Mouse (Mus musculus) heart, embryonic 11.5 days (tissue): Measurements from ENCODE around the gene Ptdss2. TPM values are rescaled to one million over a fixed set of nuclear protein-coding genes. Genes with fewer than 3 reads are reported as not detected.

Source experiments
- ATAC-seq: fragments of 200-750 bp; cut with Nextera tagmentation; replicated peaks from 2 replicates; pipeline ENCODE4 v1.8.0; 2017; ENCODE audit warnings: moderate library complexity; ENCODE audit not compliant: insufficient number of reproducible peaks, low FRiP score, low TSS enrichment
- H3K27ac ChIP-seq: fragments of 300-500 bp; sonication (generic); 2 replicates; pipeline ENCODE4 v1.5.1; 2014; ENCODE audit warnings: mild to moderate bottlenecking, low read depth, low read length
- H3K27me3 ChIP-seq: fragments of 300-500 bp; sonication (generic); 2 replicates; pipeline ENCODE4 v1.6.1; 2014; ENCODE audit warnings: mild to moderate bottlenecking, low read length, mixed read lengths; ENCODE audit not compliant: control insufficient read depth, insufficient read depth
- H3K36me3 ChIP-seq: fragments of 300-500 bp; sonication (generic); 2 replicates; pipeline ENCODE4 v1.6.1; 2014; ENCODE audit warnings: mild to moderate bottlenecking, low read length, moderate library complexity, mixed read lengths; ENCODE audit not compliant: control insufficient read depth, insufficient read depth
- H3K4me1 ChIP-seq: fragments of 300-500 bp; sonication (generic); 2 replicates; pipeline ENCODE4 v1.6.1; 2014; ENCODE audit warnings: low read length; ENCODE audit not compliant: control insufficient read depth, insufficient read depth
- H3K4me2 ChIP-seq: fragments of 300-500 bp; sonication (generic); 2 replicates; pipeline ENCODE4 v1.6.1; 2014; ENCODE audit warnings: mild to moderate bottlenecking, moderate library complexity
- H3K4me3 ChIP-seq: fragments of 300-500 bp; sonication (generic); 2 replicates; pipeline ENCODE4 v1.5.1; 2014; ENCODE audit warnings: low read depth, low read length
- H3K9ac ChIP-seq: fragments of 300-500 bp; sonication (generic); 2 replicates; pipeline ENCODE4 v1.6.1; 2014; ENCODE audit warnings: mild to moderate bottlenecking, low read depth, low read length, moderate library complexity
- H3K9me3 ChIP-seq: fragments of 300-500 bp; sonication (generic); replicated peaks from 2 replicates; pipeline ENCODE4 v1.6.1; 2016; ENCODE audit warnings: low read length; ENCODE audit not compliant: control insufficient read depth
- WGBS: fragments of 180-500 bp; shearing (Covaris S2); extraction: QIAGEN DNeasy Blood & Tissue Kit; methylation state at CpG from one replicate; pipeline ENCODE4 v1.1.7; 2014; ENCODE audit not compliant: insufficient replicate concordance; 5-methylcytosine and 5-hydroxymethylcytosine counted together
- polyA plus RNA-seq: library from polyadenylated mRNA; unstranded; fragments of >200 nt; fragmentation: Nextera tagmentation; extraction: Ambion mirVana; gene quantifications from 2 replicates; pipeline ENCODE4 v1.2.1, GENCODE M21; 2014

The Ptdss2 gene
- polyA plus RNA-seq = 65.0 and 71.2 TPM in 2 replicates

DNA sequence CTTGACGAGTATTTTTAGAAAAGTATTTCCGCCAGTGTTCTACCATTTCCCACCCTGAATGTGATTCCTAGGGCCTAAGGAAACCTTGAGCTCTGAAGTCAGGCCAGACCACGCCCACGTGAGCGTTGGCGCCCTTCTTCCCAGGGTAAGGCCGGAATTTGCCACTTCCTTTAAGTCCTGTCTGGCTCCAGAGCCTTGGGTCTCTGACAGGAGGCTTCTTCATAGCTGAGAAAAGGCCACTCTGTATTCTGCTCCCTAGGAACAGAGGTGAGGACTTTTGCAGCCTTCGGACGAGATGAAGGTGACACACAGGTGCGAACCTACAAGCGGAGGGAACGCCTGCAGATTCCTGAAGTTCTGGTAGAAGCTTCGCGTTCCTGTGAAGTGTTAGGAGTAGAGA is at the start of gene Ptdss2:
Gene Ptdss2, plus strand, starts transcription at position 138 of the 400 bp plus-strand sequence.
- Histone ChIP-seq H3K4me2 (peak within 1 kb of the TSS; percentile 73), H3K27ac (peak within 1 kb of the TSS; percentile 93), H3K4me3 (peak within 1 kb of the TSS; percentile 60), H3K27me3 (peaks cover 9% of the 10 kb centered on the region), H3K36me3 (no peaks in the 10 kb centered on the region), H3K9me3 (no peaks in the 10 kb centered on the region), H3K9ac (peak within 1 kb of the TSS; percentile 79), H3K4me1 (no peaks in the 10 kb centered on the region)
- 37% methylated on average over 14 of the region's 14 CpGs for WGBS
- ATAC-seq = no peak

DNA sequence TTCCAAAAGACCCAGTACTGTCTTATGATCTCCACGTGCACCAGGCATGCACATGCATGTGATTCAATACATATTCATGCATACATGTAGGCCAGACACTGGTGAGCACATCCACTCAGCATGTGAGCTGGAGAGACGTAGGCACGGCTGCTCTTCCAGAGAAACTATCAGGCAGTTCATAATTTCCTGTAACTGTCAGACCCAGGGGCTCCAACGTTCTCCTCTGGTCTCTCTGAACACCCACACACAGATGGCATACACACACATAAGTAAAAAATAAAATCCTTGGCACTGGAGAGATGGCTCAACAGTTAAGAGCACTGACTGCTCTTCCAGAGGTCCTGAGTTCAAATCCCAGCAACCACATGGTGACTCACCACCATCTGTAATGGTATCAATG is 48.4 kb upstream of the Ptdss2 start:
- Histone ChIP-seq H3K9me3 (no peaks in the 10 kb centered on the region), H3K4me2 (no peak overlapping the region), H3K27ac (no peak overlapping the region), H3K36me3 (no peaks in the 10 kb centered on the region), H3K4me3 (no peak overlapping the region), H3K27me3 (peaks cover 68% of the 10 kb centered on the region), H3K9ac (no peak overlapping the region), H3K4me1 (peaks cover 4% of the 10 kb centered on the region)
- WGBS = 75% methylated on average over 4 of the region's 4 CpGs
- ATAC-seq = no peak

DNA sequence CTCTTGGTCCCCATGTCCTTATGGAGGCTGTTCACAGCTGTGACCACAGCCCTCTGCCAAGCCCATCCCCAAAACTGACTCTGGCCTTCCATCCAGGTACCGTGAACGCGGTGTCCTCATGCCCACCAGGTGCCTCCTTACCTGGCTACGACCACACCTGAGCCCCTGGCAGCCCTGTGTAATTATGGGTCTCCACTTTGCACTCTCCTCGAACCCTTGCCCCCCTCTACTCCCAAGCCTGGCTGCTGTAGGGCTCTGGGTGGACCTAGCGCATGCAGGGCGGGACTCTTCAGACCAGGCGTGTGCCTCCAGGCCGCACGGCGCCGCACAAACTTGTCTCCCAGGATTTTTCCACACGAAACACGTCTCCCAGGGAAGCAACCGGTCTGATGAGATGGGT is 44.3 kb upstream of the Ptdss2 start, which contains the start of gene Pkp3:
Gene Pkp3, plus strand, starts transcription at position 378 of the 400 bp plus-strand sequence.
- Histone ChIP-seq H3K36me3 (no peaks in the 10 kb centered on the region), H3K27ac (no peak within 1 kb of the TSS), H3K9ac (no peak within 1 kb of the TSS), H3K9me3 (no peaks in the 10 kb centered on the region), H3K4me3 (no peak within 1 kb of the TSS), H3K27me3 (peaks cover 72% of the 10 kb centered on the region), H3K4me2 (no peak within 1 kb of the TSS), H3K4me1 (no peaks in the 10 kb centered on the region)
- ATAC-seq = no peak
- WGBS = 82% methylated on average over 15 of the region's 15 CpGs

DNA sequence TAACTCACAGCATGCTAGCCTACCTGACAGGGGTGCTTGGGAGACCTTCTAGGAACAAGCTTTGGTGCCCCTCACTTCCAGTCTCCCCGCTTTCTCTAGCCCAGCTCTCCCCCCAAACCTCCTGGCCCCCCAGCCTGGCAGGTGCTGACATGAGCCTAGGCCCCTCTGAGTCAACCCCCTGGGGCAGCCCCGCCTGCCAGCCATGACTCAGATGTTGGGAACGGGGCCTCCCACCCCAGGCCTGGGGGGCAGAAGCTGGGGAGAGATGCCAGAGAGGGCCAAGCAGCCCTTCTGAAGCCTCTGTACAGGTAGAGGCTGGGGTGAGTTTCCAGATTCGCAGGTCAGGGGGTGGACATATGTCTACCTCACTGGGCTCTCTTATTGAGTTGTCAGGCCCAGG is 43.3 kb upstream of the Ptdss2 start:
- 79% methylated on average over 4 of the region's 4 CpGs for WGBS
- Histone ChIP-seq H3K4me1 (no peaks in the 10 kb centered on the region), H3K27me3 (peaks cover 69% of the 10 kb centered on the region), H3K4me2 (no peak overlapping the region), H3K27ac (no peak overlapping the region), H3K9me3 (no peaks in the 10 kb centered on the region), H3K36me3 (no peaks in the 10 kb centered on the region), H3K9ac (no peak overlapping the region), H3K4me3 (no peak overlapping the region)
- ATAC-seq = no peak

DNA sequence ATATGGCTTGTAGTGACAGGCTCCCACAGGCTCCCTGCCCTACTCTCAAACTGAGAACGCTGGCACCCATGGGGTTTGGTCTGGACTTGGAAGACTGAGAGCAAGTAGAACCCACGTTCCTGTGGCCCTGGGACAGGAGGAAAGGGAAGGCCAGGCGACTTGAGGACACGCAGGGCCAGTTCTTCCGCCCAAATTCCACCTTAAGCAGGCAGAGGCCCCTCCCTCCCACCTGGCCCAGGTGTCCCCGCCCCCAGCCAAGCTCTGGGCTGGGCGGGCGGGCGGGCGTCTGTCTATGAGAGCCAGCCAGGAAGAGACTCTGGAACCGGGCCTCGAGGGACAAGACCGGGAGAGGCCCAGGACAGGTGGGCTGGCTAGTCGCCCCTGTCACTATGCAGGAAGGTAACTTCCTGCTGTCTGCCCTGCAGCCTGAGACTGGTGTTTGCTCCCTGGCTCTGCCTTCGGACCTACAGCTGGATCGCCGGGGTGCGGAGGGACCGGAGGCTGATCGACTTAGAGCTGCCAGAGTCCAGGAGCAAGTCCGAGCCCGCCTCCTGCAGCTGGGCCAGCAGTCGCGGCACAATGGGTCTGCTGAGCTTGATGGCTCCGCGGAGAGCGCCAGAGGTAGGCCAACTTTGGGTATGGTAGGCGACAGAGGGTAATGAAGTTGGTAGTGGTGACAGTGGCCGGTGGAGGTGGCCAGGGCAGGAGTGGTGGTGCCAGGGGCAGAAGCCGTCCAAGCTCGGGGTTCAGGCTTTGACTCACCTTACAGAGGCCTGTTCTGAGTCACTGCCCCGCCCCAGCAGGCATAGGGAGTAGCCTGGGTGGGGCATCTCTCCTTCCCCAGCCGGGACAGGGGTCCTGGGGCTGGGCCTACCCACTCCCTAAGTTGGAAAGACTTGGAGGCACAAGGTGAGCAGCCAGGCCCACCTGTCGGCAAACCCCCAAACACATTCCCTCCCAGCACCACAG is 42.4 kb upstream of the Ptdss2 start:
- peaks cover 67% of the 10 kb centered on the region for H3K27me3 ChIP-seq
- H3K4me2 ChIP-seq = no peak overlapping the region
- H3K27ac ChIP-seq = no peak overlapping the region
- H3K9ac ChIP-seq = no peak overlapping the region
- no peak for ATAC-seq
- H3K36me3 ChIP-seq = no peaks in the 10 kb centered on the region
- H3K4me3 ChIP-seq = no peak overlapping the region
- H3K4me1 ChIP-seq = no peaks in the 10 kb centered on the region
- WGBS = 20% methylated on average over 34 of the region's 34 CpGs
- no peaks in the 10 kb centered on the region for H3K9me3 ChIP-seq

DNA sequence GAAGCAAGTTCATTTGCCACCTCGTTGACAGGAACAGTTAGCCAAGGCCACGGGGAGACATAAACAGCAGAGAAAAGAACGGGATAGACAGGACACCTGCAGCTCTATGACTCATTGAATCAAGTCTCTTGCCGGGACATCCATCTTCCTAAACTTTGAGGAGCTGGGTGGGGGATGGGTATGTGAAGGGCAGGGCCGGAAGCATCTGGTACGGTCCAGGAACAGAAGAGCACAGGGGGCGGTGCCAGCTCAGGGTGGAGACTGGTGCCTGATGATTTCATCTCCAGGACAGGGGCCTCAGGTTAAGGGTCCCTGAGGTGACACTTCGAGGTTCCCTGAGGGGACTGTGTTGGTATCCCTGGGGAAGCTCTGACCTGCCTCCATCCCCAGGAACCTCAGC is 34.3 kb upstream of the Ptdss2 start:
- ATAC-seq = no peak
- Histone ChIP-seq H3K4me3 (no peak overlapping the region), H3K27me3 (peaks cover 57% of the 10 kb centered on the region), H3K27ac (no peak overlapping the region), H3K4me1 (peaks cover 6% of the 10 kb centered on the region), H3K9me3 (no peaks in the 10 kb centered on the region), H3K4me2 (no peak overlapping the region; the same call in 1 of the 2 replicates), H3K36me3 (no peaks in the 10 kb centered on the region), H3K9ac (no peak overlapping the region)
- WGBS = 20% methylated on average over 8 of the region's 8 CpGs

DNA sequence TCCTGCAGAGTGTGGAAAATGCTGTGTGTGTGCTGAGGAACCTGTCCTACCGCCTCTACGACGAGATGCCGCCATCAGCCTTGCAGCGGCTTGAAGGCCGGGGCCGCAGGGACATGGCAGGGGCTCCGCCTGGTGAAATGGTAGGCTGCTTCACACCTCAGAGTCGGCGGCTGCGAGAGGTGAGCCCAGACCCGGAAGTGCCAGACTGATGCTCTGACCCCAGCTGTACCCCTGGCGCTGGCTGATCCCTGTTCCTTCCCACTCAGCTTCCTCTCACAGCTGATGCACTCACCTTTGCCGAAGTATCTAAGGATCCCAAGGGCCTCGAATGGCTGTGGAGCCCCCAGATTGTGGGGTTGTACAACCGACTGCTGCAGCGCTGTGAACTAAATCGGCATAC is 33.7 kb upstream of the Ptdss2 start:
- Histone ChIP-seq H3K4me2 (peak overlapping the region; percentile 48), H3K9me3 (no peaks in the 10 kb centered on the region), H3K27me3 (peaks cover 61% of the 10 kb centered on the region), H3K27ac (no peak overlapping the region), H3K4me1 (peaks cover 6% of the 10 kb centered on the region), H3K9ac (no peak overlapping the region), H3K4me3 (peak overlapping the region; percentile 28; the same call in 1 of the 2 replicates), H3K36me3 (no peaks in the 10 kb centered on the region)
- 5% methylated on average over 18 of the region's 18 CpGs for WGBS
- ATAC-seq = no peak

DNA sequence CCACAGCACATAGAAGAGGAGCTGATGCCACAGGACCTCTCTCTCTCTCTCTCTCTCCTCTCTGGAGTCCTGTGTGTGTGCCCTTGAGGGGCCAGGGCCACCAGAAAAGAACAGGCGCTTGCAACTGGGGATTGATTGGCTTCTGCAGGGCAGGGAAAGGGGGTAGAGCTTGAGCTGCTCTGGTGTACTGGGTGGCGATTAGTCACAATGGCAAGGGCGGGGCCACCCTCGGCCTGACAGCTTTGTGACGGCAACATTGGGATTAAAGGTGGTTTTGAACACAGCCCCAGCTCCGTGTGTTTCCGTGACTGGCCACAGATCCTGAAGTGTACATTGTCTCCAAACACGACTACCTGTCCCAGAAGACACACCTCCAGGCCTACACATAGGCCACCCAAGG is 32.0 kb upstream of the Ptdss2 start:
- no peak for ATAC-seq

More for the DNA sequence above, 32.0 kb upstream of the Ptdss2 start:
- Histone ChIP-seq H3K9me3 (no peaks in the 10 kb centered on the region), H3K4me2 (no peak overlapping the region), H3K4me1 (peaks cover 6% of the 10 kb centered on the region), H3K27ac (no peak overlapping the region), H3K36me3 (no peaks in the 10 kb centered on the region), H3K27me3 (peaks cover 62% of the 10 kb centered on the region), H3K4me3 (no peak overlapping the region), H3K9ac (no peak overlapping the region)
- WGBS = 67% methylated on average over 8 of the region's 8 CpGs
